Mouse (Mus musculus) ovary, adult 18-20 months (tissue): ENCODE results near the gene Fgfr2.

Experiments used
- DNase-seq: peaks from one replicate; pipeline ENCODE4 v3.0.0; 2022; ENCODE audit warnings: low spot score, mixed read lengths

Gene Fgfr2

DNA sequence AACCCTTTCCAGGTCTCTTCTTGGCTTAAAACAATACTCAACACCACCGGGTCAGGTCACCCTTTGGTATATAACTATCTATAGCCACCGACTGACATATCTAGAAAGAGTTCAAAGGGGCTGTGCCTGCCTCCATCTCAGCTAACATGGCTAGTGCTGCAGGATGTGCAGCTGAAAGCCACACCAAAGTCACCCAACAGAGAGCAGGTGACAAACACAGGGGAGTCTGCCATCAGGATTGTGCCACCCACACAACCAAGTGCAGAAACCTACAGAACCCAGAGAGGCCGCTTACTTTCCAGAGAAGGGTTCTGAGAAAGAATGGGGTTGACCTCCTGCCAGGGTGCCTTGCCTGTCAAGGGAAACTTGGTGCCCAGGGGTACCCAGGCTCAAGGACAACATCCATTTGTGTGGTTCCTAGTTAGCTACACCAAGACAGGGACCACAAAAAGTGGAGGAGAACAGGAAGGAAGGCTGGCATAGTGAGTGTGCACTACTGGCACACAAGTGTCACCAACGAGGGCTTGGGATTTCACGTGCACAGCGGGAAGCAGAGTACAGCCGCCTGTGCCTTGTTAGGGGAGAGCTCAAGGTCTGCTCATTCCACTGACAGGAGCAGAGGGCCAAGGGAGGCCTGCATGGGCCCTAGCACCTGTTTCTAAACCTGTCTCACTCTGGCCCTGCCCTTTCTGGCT lies 350.0 kb downstream of the Fgfr2 start:
- DNase-seq: no peak

DNA sequence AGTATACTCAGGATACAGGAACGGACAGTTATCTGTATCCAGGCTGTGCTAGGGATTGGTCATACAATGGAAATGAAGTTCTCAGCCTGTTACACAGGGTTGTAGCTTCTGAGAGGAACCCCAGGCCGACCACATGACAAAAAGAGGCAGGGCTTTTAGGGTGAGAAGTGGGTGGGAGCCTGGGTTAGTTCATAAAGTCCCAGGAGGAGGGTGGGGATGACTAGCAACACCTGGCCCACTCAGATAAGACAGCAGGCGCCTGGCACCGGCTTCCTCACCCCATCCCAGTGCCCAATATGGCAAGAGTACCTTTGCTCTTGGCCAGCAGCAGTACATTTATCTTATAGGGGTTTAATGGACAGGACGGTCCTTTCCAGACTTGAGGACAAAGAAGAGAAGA lies 350.7 kb downstream of the Fgfr2 start:
- DNase-seq: no peak

DNA sequence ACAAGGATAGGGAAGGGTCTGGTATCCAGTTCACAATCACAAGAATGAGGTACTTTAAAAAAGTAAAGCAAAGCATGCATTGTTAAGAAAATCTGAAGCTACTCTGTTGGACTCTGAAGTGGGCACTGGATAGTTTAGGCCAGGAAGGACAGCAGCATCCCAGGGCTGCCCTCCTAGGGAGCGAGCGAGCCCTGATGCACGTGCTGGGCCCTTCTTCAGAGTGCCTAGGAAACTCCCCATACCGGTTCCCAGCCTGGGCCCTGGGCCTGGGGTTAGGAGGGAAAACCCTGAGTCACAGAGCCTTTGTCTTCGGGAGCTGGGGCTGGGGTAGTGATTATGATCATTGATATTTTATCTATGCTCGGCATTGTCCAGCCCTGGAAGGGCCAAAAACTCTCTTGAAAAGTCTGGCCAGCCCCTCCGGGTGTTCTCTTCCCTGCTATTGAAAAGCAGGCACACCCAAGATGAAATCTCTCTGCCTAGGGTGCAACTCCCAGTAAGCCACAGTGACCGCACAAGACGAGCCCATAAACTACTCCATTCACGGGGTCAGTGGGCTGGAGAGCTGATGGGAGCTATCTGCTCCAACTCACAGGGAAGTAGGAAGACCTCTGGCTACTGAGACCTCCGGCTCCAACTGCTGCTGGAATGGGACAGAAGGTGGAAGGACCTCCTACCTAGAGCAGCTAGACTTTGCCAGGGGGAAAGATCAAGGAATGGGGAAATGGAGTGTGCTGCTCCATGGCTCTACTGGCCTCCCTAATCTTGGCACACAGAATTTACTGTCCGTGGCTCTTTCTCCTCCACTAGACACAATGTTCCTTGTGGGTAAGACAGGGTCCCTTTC lies 354.4 kb downstream of the Fgfr2 start:
- no peak for DNase-seq

DNA sequence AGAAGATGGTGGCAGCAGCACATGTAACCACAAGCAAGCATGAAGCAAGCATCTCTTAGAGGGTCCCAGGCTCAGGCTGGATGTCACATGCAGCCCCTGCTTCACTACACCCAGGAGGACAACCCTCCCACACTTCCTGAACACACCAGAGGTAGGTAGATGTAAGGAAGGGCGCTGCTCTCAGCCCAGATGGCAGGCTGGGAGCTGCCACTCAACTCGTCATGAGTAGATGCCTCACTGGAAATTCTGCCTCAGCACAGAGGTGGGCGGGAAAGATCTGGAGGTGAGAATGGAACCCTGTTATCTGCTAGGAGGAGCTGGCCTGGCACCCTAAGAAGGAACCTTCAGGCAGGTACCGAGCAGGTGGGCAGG lies 355.2 kb downstream of the Fgfr2 start:
- DNase-seq: no peak

DNA sequence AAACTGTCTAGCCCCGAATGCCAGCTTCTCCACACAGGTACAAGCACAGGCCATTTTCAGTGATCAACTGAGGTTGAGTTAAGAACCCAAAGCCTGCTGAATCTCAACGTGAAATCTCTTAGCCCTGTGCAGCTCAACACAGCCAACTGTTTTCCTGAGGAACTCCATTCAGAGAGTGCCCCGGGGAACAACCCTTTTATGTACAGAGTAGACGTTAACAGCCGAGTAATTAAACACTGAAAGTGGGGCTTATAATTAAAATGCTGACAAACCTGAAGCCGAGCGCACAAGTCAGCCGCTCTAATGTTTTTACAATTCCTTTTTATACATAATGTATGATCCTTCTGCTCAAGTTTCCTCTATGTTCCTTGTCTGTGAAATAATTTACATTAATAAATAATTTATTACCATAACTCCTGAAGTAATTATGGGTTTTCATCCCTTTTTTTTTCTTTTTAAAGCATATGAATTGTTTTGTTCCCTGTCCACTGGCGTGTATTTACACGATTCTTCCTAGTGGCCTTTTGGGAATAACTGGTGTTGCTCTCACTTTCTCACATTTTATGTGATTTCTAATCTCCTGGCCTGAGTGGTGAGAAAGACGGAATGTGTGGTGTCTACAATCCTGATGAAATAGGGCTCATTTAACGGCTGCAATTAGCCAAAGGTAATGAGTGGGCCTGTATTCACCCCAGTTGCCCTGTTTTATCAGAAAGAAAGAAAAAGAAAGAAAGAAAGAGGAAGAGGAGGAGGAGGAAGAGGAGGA lies 355.7 kb downstream of the Fgfr2 start:
- no peak for DNase-seq

DNA sequence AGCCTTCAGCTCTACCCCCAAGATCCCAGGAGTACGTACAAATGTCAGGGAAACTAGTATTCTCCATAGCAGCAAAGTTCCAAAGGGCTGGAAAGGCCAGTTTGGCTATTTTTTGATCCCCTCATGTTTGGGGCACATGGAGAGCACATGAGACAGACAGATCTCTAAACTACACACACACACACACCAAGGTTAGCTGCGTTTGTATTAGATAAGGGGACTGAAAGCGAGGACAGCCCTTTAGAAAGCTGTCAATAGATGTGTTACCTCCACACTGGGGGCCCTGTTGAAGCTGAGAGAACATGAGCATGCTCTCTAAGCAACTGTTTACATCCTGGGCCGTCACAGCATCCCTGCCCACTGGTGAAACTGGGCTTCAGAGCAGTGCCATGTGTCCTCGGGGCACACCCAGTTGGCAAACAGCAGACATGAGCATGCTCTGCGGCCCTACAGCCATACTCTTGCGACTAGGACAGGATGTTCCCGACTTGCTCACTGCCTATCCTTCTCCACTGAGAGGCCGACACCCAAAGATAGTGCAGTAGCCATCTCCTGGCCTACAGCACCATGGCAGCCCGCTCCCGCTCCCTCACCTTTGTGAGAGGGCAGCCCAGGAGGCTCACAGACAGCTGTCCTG lies 356.8 kb downstream of the Fgfr2 start:
- no peak for DNase-seq

DNA sequence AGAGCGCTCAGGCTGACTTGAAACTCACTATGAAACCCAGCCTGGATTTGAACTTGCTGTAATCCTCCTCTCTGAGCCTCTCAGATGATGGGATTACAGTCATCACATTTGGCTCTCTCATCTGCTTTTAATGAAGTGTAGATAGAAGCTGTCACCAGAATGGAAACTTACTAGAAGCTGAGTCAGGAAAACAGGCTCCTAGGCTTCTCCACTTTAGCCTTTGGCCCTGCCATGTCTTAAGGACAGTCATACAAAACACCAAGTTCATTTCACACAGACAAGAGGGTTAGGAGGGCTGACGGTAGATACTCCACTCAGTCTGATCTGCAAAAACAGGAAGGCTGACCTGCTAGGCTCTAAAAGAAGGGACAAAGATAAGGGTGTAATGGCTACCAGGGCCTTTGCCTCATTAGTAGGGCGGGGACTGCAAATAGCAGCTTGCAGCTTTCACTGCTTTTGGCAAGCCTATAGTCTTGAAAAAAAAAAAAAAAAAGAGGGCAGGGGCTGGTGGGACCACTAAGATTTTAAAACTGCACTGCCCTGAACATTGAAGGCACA lies 357.4 kb downstream of the Fgfr2 start:
- no peak for DNase-seq

DNA sequence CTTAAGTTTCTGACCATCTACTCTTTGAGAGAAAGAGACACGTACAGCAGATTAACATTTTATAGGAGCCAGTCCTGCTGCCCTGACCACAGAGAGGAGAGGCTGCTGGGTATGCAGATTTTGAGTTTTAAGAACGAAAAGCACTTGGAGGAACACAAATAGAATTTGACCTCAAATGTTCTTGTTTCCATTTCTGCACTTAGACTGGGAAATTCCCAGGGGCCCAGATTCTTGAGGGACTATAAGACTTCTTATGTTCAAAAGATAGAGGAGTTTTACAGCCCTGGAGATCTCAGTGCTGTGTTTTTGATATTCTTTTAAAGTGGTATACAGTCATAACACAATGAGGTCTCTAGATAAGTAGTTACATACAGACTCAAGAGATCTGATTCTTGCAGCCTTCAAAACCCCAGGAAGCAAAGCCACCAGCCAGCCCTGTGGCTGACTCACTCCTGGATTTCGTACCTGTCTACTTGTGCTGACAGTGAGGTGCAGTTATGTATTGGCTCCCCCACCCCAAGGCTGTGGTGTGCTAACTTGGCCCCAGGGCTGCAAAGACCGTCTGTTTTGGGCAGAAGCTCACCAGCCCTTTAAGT lies 358.2 kb downstream of the Fgfr2 start:
- DNase-seq: no peak

DNA sequence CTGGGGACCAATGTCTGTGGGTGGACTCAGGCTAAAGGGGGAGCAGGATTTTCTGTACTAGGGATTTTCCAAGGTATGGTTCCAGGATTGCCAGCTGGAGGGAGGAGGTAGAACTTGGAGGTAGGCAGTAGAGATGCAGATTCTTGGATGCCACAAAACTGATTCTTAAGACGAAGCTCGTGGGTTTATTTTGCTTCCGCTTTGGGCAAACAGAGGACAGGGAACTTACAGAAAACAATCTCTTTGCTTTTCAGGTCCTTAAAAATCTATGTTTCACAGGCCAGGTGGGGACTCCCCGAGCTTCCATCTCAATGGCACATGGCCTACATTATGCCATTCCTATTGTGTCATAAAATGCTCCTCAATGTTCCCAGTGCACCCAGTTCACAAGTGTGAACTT lies 358.8 kb downstream of the Fgfr2 start:
- DNase-seq: no peak

DNA sequence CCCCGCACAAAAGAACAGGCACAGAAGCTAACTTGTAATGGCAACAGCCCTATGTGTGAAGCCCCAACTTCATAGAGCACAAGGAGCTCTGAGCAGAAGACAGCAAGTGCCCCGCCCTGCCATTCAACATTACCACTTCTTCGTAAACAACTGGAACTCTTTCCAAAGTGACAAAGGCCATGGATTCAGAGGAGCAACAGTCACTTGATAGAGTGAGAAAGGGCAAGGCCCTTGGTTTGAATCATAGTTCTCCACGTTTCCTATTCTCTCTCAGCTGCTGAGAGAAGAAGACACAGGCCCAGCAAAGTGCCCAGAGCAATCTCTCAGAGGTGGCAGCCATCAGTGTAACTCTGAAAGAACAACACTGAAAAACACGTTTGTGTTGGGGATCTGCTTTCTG lies 359.2 kb downstream of the Fgfr2 start:
- DNase-seq: no peak

DNA sequence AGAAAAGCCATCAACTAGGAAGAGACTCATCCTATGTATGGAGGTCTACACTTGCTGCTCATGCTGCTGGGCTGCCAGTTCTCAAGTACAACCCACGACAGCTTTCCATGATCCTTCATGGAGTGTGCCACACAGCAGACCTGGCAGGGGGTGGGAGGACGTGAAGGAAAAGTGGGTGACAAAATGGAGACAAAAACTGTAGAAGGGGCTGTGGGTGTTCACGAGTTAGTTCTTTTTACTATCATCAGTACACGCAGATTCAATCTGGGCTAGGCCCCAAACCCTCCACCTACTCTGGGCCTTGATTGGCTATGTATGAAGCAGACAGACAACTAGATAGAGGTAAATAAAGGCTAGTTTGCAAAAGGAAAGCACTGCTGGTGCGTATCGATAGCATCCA lies 359.8 kb downstream of the Fgfr2 start:
- DNase-seq: no peak

DNA sequence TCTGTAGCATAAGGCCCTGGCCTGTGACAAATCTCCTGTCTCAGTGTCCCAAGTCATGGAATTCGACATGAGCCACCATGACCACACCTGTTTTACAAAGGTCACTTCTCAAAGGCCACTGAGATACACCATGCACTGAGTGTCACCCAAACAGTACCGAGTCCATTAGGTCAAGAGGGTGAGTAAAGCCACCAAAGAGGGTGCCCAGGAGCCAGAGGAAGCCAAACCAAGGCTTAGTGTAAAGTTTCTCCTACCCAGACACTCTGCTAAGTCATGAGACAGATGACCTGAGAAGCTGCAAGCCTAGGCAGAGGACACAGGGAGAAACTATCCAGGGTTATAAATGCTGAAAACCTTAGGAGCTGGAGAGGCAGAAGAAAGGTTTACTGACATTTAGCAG lies 361.7 kb downstream of the Fgfr2 start:
- no peak for DNase-seq

DNA sequence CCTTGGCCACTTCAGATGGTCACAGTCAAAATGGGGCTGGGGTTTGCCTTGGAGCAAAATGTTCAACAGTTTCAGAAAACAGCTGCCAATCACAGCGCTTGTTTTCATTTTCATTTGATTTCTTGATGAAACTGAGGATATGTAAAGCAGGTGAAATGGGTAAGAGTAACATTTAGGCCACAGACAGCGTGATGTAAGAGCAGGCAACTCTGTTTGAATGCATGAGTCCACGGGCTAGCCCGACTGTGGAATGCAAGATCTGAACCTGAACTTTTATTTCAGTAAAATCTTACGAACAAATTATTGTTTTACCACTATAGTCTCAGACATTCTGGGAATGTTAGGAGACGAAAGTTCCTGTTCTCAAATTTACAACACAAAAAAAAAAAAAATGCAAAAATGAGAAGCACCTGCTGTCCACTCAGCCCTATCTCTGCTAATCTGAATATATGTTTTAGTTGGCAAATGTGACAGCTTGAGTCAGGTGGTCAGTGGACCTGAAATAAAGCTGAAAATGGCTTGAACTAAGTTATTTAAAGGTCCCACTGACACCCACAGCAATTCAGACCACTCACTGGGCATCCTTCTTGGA lies 362.5 kb downstream of the Fgfr2 start:
- DNase-seq: no peak

DNA sequence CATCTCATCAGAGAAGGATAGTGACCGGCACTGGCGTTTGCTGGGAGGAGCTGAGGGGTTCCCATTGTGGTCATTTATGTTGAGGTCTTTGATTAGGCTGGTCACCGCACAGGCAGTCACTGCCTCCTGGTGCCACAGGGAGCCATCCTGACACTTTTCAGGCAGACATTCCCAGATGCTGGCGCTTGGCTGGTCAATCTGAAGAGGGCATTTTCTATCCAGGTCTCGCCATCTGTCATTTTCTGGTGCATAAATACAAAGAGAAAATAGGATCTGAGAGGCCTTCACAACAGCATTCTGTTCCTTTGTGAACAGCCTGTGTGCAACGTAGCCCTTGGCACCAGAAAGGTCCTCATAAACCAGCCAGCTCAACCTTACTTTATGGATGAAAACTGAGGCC lies 363.2 kb downstream of the Fgfr2 start:
- no peak for DNase-seq

DNA sequence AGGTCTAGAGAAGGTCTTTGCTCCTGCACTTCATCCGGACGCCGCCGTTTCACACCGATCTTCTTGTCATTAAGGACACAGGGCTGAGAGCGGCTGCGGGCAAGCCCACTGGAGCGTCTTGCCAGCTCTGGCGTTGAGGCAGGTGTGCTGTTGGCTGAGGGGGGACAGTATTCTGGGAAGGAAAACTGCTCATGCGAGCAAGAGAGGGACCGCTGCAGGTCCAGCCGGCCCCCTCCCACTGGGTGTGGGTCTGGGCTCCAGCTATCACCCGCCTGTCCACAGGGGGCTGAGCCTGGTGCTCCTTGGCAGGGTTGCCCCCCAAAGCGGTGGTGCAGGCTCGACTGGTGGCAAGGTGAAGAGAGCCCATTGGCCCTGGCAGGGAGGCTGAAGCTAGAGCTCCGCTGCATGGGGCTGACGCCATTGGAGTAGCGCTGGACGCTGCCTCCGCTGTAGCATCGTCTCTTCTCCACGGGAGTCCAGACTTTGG lies 363.7 kb downstream of the Fgfr2 start:
- DNase-seq: no peak

DNA sequence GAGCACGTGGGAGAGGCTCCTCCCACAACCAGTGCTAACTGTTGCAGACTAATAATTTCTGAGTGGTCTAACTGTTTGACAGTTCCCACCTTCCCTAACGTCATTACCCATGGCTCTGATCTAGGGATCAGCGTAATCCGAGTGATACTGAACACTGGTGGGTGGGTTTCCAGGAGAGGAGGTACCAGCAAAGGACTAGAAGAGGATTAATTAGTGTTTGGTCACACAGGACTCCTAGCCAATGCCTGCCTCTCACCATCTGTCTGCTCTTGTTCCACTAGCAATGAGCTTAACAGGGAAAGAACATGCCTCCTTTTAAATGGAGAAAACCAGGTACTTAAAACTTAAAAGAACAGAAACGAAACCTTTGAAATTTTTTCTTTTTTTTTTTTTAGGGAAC lies 364.3 kb downstream of the Fgfr2 start:
- no peak for DNase-seq

DNA sequence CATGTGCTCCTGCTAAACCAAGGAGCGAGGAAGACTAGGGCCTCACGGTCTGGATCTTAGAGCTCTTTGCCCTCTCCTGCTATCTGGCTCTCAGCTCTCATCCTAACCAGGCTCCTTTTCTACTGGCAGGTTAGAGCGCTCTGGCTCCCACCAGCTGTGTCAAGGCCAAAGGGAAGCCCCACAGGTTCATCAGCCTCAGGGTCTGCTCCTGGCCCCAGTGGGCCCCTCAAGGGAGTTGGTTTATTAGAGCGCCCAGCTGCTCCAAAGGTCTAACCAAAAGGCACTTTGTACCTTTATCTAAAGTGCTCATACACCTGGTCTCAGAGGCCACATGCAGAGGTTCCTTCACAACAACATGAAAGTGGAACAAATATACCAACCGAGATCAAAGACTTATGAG lies 366.8 kb downstream of the Fgfr2 start:
- DNase-seq: no peak

DNA sequence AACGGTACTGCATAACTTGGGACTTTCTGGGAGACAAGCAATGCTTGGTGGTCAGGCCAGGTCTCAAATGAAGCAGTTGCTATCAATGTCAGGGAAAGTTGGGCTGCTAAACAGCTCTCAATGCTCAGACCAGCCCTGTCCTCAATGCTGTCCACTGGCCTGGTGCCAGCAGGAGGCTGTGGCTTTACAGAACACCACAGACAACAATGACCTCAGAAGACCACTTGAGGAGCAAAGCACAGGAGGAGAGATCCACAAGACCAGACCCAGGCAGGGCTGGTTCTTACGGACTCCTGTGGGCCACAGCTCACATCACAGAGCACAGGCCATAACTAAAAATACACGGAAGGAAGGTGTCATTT lies 368.8 kb downstream of the Fgfr2 start:
- DNase-seq: no peak

DNA sequence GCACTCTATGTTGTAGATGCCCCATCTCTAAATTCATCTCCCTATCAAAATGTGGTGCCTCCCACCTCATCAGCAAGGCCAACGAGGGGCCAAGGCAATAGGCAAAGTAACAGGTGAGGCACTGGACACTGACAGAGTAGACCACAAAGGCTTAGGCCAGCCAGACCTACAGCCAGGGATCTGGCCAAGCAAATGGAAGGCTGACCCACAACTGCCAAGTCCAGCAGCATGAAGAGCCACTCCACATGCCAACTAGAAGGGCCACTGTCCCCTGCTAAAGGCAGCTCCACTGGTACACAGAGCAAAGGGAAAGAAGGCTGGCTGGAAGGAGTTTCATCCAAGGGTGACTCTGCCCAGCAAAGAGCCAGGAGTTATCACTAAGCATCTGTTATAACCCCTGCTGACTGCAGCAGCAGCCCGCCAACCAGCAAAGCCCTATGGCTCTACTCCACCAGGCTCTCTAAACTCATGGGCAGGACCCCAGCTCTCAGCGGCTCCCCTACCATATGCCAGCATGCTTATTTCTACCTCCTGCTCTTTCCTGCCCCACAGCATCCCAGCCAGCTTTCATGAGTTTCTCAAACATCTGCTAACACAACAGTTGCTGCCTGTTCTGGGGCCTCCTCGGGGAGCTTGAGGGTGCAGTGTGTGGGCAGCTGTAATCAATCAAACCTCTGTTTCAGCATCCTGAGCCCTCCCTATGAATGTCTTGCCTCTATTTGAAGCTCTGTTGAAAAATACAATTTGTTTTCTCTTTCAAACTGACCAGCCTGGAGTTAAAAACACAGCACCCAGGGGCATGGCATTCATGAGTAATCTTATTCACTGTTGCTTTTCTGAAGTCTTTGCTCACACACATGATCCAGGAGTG lies 369.4 kb downstream of the Fgfr2 start:
- no peak for DNase-seq

DNA sequence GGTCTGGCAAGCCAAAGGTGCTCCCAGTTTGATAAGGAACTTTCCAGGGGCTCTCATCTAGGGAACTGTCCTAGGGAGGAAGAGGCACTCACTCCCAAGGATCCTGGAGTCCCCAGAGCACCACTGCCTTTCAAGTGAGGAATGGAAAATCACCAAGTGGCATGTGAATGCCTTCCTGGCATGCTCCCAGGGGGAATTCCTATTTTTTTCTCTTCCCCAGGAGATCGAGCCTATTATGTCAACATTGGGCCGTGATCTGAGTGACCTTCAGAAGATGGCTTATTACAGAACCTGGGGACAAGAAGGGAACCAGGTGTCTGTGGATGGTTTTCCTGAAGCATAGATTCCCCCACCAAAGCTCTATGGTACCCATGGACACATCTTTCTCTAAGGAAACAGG lies 371.4 kb downstream of the Fgfr2 start:
- no peak for DNase-seq
